Mouse (Mus musculus) A20 (cell line): ENCODE measurements around the gene Tsc22d3.
"Not testable (repeated sequence)": the region's sequence is repeated elsewhere in the genome, so short reads cannot be mapped to it uniquely, and the experiment has no call there.

Experiments used
- DNase-seq: peaks from one replicate; pipeline ENCODE4 v3.0.0-alpha.2; 2011; ENCODE audit warnings: low read depth, low spot score

Tsc22d3 gene

GRCm38 (mm10) chrX:140500306-140500705, 100.2 kb downstream of the Tsc22d3 start:
- no peak for DNase-seq

GRCm38 (mm10) chrX:140498431-140498830, 102.0 kb downstream of the Tsc22d3 start:
- DNase-seq: not testable (repeated sequence)

DNA sequence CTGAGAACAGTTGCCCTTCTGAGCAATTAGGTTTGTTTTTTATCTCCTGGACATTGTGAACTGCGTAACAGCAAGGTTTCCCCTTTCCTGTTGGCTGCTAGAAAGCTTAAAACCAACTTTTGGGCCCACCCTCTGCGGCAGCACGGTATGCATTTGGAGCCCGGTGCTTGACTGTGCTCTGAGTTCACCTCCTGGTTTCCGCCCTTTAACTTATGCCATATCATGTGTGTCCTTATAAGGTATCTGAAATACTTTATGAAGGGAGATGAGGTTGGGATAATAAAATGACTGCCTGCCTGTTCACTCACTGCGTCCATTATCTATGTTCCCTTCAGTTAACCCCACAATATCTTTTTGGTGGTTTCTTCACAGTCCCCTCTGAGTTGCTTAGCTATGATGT, 106.3 kb downstream of the Tsc22d3 start:
- no peak for DNase-seq

DNA sequence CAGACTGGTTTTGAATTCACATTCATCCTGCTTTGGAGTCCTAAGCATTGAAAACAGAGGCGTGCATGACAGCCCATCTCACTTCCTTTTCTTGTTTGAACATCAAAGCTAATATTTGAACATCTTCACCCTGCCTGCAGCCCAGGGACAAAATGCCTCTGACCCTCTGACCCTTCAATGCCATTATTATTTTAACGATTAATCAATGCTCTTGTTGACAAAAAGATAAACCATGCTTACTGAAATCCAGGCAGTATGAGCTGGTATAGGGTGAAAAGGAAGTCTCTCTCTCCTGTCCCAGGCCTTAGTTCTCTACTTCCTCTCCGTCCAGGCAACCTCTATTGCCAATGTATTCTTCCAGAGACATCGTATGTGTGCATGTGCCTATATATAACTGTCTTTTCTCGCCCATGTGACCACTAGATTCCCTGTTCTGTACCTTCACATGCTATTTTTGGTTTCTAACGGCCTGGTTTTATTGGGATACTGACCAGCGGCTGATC, 106.9 kb downstream of the Tsc22d3 start:
- no peak for DNase-seq

DNA sequence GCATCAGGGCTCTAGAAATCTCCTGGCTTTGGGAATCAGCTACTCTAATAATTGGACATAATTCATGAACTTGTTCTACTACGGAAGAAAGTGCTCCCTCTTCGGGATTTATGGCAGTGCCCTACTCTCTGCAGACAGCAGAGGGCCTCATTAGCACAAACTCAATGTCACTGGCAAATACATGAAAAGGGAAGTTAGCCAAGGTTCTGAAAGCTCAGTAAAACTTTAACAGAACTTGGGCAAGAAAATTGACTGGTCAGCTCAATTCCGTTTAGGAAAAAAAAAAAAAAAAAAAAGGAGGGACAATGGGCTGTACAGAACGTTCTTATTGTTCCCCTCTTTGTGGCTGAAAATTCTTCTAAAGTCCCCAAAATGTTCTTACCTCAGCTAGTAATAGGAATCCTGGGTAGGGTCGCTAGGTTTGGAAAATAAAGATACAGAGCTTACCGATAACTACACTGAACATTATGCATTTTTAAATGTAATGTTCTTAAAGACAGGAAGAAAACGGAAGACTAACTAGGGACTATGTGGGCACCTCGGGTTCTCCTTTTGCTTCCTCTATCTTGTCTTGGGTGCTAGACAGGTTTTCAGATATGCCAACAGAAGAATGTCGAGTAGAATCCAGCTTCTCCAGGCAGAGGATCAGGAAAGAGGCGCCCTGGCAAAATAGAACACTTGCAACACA, 108.4 kb downstream of the Tsc22d3 start:
- peak; percentile 53 for DNase-seq

- no peak for DNase-seq
Measured at GRCm38 (mm10) chrX:140490203-140490602, 110.3 kb downstream of the Tsc22d3 start.
